Mouse (Mus musculus): ENCODE measurements around the gene Pigt. TPM values are rescaled to one million over a fixed set of nuclear protein-coding genes. Genes with fewer than 3 reads are reported as not detected.

Pigt gene
- polyA plus RNA-seq, 1 experiment from 2014 or later = 66.8 TPM

DNA sequence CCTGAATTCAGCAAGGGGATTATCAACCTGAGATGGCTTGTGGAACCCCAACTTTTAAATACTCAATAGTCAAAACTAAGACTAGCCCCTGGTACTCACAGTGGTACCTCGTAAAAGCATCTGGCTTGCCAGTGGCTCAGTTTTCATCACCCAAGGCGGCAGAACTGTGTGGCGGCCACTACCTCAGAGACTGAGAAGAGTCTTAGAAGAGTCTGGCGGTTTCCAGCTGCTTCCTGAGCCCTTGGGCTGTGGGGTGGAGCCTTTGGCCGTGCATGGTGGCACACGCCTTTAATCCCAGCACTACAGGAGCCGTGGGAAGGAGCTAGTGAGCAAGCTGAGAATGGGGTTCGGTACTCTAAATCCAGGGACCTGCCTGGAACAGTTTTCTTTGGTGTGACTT lies 25.0 kb downstream of the Pigt start:
- no peak overlapping the region for H3K27ac ChIP-seq (ENCODE audit: low read depth, low read length)
- 0 out of 2 replicates have a peak, but pooled peaks cover 2% of the 10 kb centered on the region for H3K9me3 ChIP-seq (replicated peaks; ENCODE audit: control insufficient read depth, low read length)
- H3K4me2 ChIP-seq (ENCODE audit: low read length) = no peak overlapping the region; the same call in 1 of the 2 replicates
- H3K36me3 ChIP-seq (ENCODE audit: control insufficient read depth, insufficient read depth, low read length) = no peaks in the 10 kb centered on the region
- no peak overlapping the region for H3K9ac ChIP-seq (ENCODE audit: low read length)
- no peak overlapping the region for H3K4me3 ChIP-seq (ENCODE audit: low read depth, low read length)
- ATAC-seq (no peak), DNase-seq (ENCODE audit: low spot score) (no peak)
- no peaks in the 10 kb centered on the region for H3K27me3 ChIP-seq (replicated peaks; ENCODE audit: control insufficient read depth, insufficient read depth, low read length)
- no peaks in the 10 kb centered on the region for H3K4me1 ChIP-seq (ENCODE audit: control insufficient read depth, insufficient read depth, low read length)
- 28% methylated on average over 8 of the region's 8 CpGs for WGBS

DNA sequence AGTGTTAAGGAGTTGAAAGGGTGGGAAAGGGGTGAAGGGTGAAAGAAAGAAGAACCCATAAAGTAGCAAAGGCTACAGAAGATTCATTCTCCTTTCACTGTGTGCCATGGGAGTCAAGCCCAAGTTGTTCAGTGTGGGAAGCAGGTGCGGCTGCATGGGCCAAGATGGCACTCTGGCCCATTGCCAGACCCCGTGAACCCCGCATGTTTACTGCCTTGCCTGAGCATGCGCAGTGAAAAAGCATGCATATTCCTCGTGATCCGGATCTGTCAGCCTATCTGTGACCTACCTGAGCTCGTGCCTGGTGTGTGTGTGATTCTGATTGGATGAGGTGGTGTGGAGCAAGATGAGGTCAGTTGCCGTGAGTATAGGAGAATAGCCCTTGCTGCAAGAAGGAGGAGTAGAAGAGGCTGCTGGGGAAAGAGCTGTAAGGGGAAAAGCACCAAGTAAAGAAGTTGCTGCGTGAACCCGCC lies 26.0 kb downstream of the Pigt start:
- 77% methylated on average over 10 of the region's 10 CpGs for WGBS
- Histone ChIP-seq H3K4me2 (ENCODE audit: low read length) (no peak overlapping the region), H3K27ac (ENCODE audit: low read depth, low read length) (no peak overlapping the region), H3K9ac (ENCODE audit: low read length) (no peak overlapping the region), H3K4me3 (ENCODE audit: low read depth, low read length) (no peak overlapping the region), H3K9me3 (replicated peaks; ENCODE audit: control insufficient read depth, low read length) (0 out of 2 replicates have a peak, but pooled peaks cover 2% of the 10 kb centered on the region), H3K27me3 (replicated peaks; ENCODE audit: control insufficient read depth, insufficient read depth, low read length) (no peaks in the 10 kb centered on the region), H3K4me1 (ENCODE audit: control insufficient read depth, insufficient read depth, low read length) (no peaks in the 10 kb centered on the region), H3K36me3 (ENCODE audit: control insufficient read depth, insufficient read depth, low read length) (no peaks in the 10 kb centered on the region)
- ATAC-seq = no peak
- peak; percentile 9 for DNase-seq (ENCODE audit: low spot score)

DNA sequence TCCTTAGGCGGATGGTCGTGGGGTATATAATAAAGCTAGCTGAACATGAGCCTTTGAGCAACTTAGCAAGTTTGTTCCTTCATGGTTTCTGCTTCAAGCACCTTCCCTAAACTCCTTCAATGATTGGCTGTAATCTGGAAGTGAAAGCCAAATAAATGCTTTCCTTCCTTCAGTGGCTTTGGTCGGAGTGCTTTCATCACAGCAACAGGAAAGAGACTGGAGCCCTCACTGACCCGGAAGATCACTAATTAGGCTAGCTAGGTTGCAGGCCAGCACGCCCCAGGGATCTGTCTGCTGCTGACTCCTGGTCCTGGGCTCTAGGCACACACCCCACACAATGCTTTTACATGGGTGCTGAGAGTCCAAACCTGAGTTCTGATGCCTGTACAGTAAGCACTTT lies 31.2 kb downstream of the Pigt start:
- H3K36me3 ChIP-seq (ENCODE audit: control insufficient read depth, insufficient read depth, low read length) = no peaks in the 10 kb centered on the region
- H3K4me1 ChIP-seq (ENCODE audit: control insufficient read depth, insufficient read depth, low read length) = no peaks in the 10 kb centered on the region
- H3K27me3 ChIP-seq (replicated peaks; ENCODE audit: control insufficient read depth, insufficient read depth, low read length) = no peaks in the 10 kb centered on the region
- H3K9ac ChIP-seq (ENCODE audit: low read length) = no peak overlapping the region
- no peak overlapping the region for H3K27ac ChIP-seq (ENCODE audit: low read depth, low read length)
- ATAC-seq (no peak), DNase-seq (ENCODE audit: low spot score) (no peak)
- 0 out of 2 replicates have a peak, but pooled peaks cover 2% of the 10 kb centered on the region for H3K9me3 ChIP-seq (replicated peaks; ENCODE audit: control insufficient read depth, low read length)
- no peak overlapping the region for H3K4me2 ChIP-seq (ENCODE audit: low read length)
- 71% methylated on average over 5 of the region's 5 CpGs for WGBS
- H3K4me3 ChIP-seq (ENCODE audit: low read depth, low read length) = no peak overlapping the region

- Histone ChIP-seq H3K4me2 (ENCODE audit: low read length) (no peak overlapping the region), H3K4me3 (ENCODE audit: low read depth, low read length) (no peak overlapping the region), H3K27me3 (replicated peaks; ENCODE audit: control insufficient read depth, insufficient read depth, low read length) (no peaks in the 10 kb centered on the region), H3K36me3 (ENCODE audit: control insufficient read depth, insufficient read depth, low read length) (no peaks in the 10 kb centered on the region), H3K27ac (ENCODE audit: low read depth, low read length) (no peak overlapping the region), H3K4me1 (ENCODE audit: control insufficient read depth, insufficient read depth, low read length) (no peaks in the 10 kb centered on the region), H3K9me3 (replicated peaks; ENCODE audit: control insufficient read depth, low read length) (0 out of 2 replicates have a peak, but pooled peaks cover 2% of the 10 kb centered on the region), H3K9ac (ENCODE audit: low read length) (no peak overlapping the region)
- peak; percentile 80 for DNase-seq (ENCODE audit: low spot score)
- ATAC-seq = no peak
- 7% methylated on average over 3 of the region's 3 CpGs for WGBS
Observed at GRCm38 (mm10) chr2:164531169-164531568, 33.8 kb downstream of the Pigt start.

GRCm38 (mm10) chr2:164534315-164534714 lies 37.0 kb downstream of the Pigt start:
- no peaks in the 10 kb centered on the region for H3K4me1 ChIP-seq (ENCODE audit: control insufficient read depth, insufficient read depth, low read length)
- no peak overlapping the region for H3K27ac ChIP-seq (ENCODE audit: low read depth, low read length)
- no peak overlapping the region for H3K4me2 ChIP-seq (ENCODE audit: low read length)
- H3K36me3 ChIP-seq (ENCODE audit: control insufficient read depth, insufficient read depth, low read length) = no peaks in the 10 kb centered on the region
- H3K9ac ChIP-seq (ENCODE audit: low read length) = no peak overlapping the region
- DNase-seq (ENCODE audit: low spot score) (no peak), ATAC-seq (no peak)
- H3K27me3 ChIP-seq (replicated peaks; ENCODE audit: control insufficient read depth, insufficient read depth, low read length) = no peaks in the 10 kb centered on the region
- WGBS = 75% methylated on average over 10 of the region's 10 CpGs
- H3K4me3 ChIP-seq (ENCODE audit: low read depth, low read length) = no peak overlapping the region
- H3K9me3 ChIP-seq (replicated peaks; ENCODE audit: control insufficient read depth, low read length) = no peaks in the 10 kb centered on the region

DNA sequence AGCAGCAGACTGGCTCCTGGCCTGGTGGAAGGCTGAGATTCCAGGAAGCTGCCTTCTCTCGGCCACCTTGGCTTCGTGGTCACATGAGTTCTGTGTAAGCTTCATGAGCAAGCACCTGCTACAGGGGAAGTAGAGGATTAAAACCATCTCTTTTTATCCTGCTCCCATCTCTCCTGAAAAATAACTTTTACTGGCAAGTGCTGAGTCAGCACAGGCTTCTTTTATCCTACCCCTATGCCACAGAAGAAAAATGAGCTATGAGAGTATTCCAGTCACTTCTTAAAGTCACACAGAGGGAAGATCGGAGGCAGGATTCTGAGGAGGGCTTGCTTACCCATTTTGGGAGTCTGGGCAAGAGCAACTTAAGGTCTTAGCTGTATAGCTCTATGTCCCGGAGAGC lies 39.7 kb downstream of the Pigt start:
- Histone ChIP-seq H3K4me1 (ENCODE audit: control insufficient read depth, insufficient read depth, low read length) (no peaks in the 10 kb centered on the region), H3K27ac (ENCODE audit: low read depth, low read length) (no peak overlapping the region), H3K9ac (ENCODE audit: low read length) (no peak overlapping the region), H3K9me3 (replicated peaks; ENCODE audit: control insufficient read depth, low read length) (no peaks in the 10 kb centered on the region), H3K4me3 (ENCODE audit: low read depth, low read length) (no peak overlapping the region), H3K4me2 (ENCODE audit: low read length) (no peak overlapping the region), H3K36me3 (ENCODE audit: control insufficient read depth, insufficient read depth, low read length) (no peaks in the 10 kb centered on the region), H3K27me3 (replicated peaks; ENCODE audit: control insufficient read depth, insufficient read depth, low read length) (no peaks in the 10 kb centered on the region)
- DNase-seq (ENCODE audit: low spot score) (no peak), ATAC-seq (no peak)
- 80% methylated on average over 4 of the region's 4 CpGs for WGBS

- DNase-seq (ENCODE audit: low spot score) = no peak
Observed at GRCm38 (mm10) chr2:164540652-164541427, 43.5 kb downstream of the Pigt start.

DNA sequence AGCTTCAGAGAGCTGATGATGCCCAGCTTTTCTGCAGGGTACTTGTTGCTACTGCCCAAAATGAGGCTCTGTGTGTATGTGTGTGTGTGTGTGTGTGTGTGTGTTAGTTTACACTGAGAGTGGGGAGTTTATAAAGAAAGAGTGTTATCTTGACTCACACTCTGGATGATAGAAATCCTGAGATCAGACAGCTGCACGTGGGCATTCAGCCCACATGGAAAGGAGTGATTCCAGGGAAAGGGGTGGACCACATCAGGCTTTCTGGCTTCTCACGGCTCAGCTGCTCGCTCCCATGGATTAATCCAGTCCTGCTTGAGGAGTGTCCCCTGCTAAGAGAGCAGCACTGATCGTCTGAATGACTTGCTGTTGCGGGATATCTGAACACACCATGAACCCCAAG lies 44.8 kb downstream of the Pigt start:
- 67% methylated on average over 5 of the region's 5 CpGs for WGBS
- Histone ChIP-seq H3K4me1 (ENCODE audit: control insufficient read depth, insufficient read depth, low read length) (no peaks in the 10 kb centered on the region), H3K27ac (ENCODE audit: low read depth, low read length) (no peak overlapping the region), H3K4me3 (ENCODE audit: low read depth, low read length) (no peak overlapping the region), H3K4me2 (ENCODE audit: low read length) (no peak overlapping the region), H3K27me3 (replicated peaks; ENCODE audit: control insufficient read depth, insufficient read depth, low read length) (no peaks in the 10 kb centered on the region), H3K9ac (ENCODE audit: low read length) (no peak overlapping the region), H3K9me3 (replicated peaks; ENCODE audit: control insufficient read depth, low read length) (no peaks in the 10 kb centered on the region), H3K36me3 (ENCODE audit: control insufficient read depth, insufficient read depth, low read length) (no peaks in the 10 kb centered on the region)
- ATAC-seq (no peak), DNase-seq (ENCODE audit: low spot score) (no peak)

More at GRCm38 (mm10) chr2:164540652-164541427, 43.5 kb downstream of the Pigt start:
- no peak for ATAC-seq
- no peak overlapping the region for H3K4me2 ChIP-seq (ENCODE audit: low read length)
- no peaks in the 10 kb centered on the region for H3K27me3 ChIP-seq (replicated peaks; ENCODE audit: control insufficient read depth, insufficient read depth, low read length)
- H3K9me3 ChIP-seq (replicated peaks; ENCODE audit: control insufficient read depth, low read length) = no peaks in the 10 kb centered on the region
- H3K4me1 ChIP-seq (ENCODE audit: control insufficient read depth, insufficient read depth, low read length) = no peaks in the 10 kb centered on the region
- no peak overlapping the region for H3K27ac ChIP-seq (ENCODE audit: low read depth, low read length)
- WGBS = 35% methylated on average over 8 of the region's 8 CpGs
- no peak overlapping the region for H3K4me3 ChIP-seq (ENCODE audit: low read depth, low read length)
- H3K9ac ChIP-seq (ENCODE audit: low read length) = no peak overlapping the region
- no peaks in the 10 kb centered on the region for H3K36me3 ChIP-seq (ENCODE audit: control insufficient read depth, insufficient read depth, low read length)

DNA sequence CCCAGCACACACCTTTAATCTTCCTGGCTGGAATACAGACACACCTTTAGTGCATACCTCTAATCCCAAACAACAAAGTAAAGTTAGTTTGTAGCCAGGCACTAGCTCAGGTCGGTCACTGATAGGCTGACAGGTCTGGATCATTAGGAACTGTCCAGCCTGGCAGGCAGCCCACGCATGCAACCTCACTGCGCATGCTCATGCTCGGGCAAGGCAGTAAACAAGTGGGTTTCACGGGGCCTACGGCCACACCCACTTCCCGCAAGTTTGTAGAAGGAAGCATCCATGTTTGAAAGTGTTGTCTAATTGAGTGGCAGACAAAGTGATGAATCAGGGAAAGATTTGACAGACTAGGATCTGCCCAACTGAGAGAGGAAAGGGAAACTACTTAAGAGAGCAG lies 45.3 kb downstream of the Pigt start:
- DNase-seq (ENCODE audit: low spot score) (no peak), ATAC-seq (no peak)
- H3K4me1 ChIP-seq (ENCODE audit: control insufficient read depth, insufficient read depth, low read length) = no peaks in the 10 kb centered on the region
- WGBS = 84% methylated on average over 7 of the region's 7 CpGs
- H3K4me2 ChIP-seq (ENCODE audit: low read length) = no peak overlapping the region
- no peaks in the 10 kb centered on the region for H3K36me3 ChIP-seq (ENCODE audit: control insufficient read depth, insufficient read depth, low read length)
- H3K9me3 ChIP-seq (replicated peaks; ENCODE audit: control insufficient read depth, low read length) = no peaks in the 10 kb centered on the region
- no peak overlapping the region for H3K4me3 ChIP-seq (ENCODE audit: low read depth, low read length)
- H3K27me3 ChIP-seq (replicated peaks; ENCODE audit: control insufficient read depth, insufficient read depth, low read length) = no peaks in the 10 kb centered on the region
- H3K27ac ChIP-seq (ENCODE audit: low read depth, low read length) = no peak overlapping the region
- H3K9ac ChIP-seq (ENCODE audit: low read length) = no peak overlapping the region

All from forebrain, embryonic 14.5 days (tissue).